Mouse (Mus musculus): ENCODE results near the gene Gm973.
A peak's percentile ranks its signal among the peaks of the same experiment; 100 is the strongest.

Gene Gm973

GRCm38 (mm10) chr1:59684819-59685755 lies 169.0 kb downstream of the Gm973 start, which contains the start of gene Nop58:
Nop58 (plus strand) TSS chr1:59684971.
- DNase-seq (ENCODE audit: low spot score in 2 of 2) = peak; percentile 81 to 82
